Mouse (Mus musculus) midbrain, embryonic 15.5 days (tissue): ENCODE measurements around the gene Gm853. TPM values are rescaled to one million over a fixed set of nuclear protein-coding genes. Genes with fewer than 3 reads are reported as not detected.
"Not testable (repeated sequence)": the region's sequence is repeated elsewhere in the genome, so short reads cannot be mapped to it uniquely, and the experiment has no call there.

Experiments used
- ATAC-seq: fragments of 200-750 bp; cut with Nextera tagmentation; replicated peaks from 2 replicates; pipeline ENCODE4 v1.8.0; 2017; ENCODE audit warnings: moderate TSS enrichment
- H3K27ac ChIP-seq: fragments of 300-500 bp; sonication (generic); 2 replicates; pipeline ENCODE4 v1.5.1; 2015; ENCODE audit warnings: mild to moderate bottlenecking, inconsistent platforms
- H3K27me3 ChIP-seq: fragments of 300-500 bp; sonication (generic); replicated peaks from 2 replicates; pipeline ENCODE4 v1.6.1; 2015; ENCODE audit warnings: inconsistent platforms
- H3K36me3 ChIP-seq: fragments of 300-500 bp; sonication (generic); replicated peaks from 2 replicates; pipeline ENCODE4 v1.6.1; 2015; ENCODE audit warnings: inconsistent platforms
- H3K4me1 ChIP-seq: fragments of 300-500 bp; sonication (generic); 2 replicates; pipeline ENCODE4 v1.6.1; 2015; ENCODE audit warnings: inconsistent platforms
- H3K4me2 ChIP-seq: fragments of 300-500 bp; sonication (generic); 2 replicates; pipeline ENCODE4 v1.6.1; 2015; ENCODE audit warnings: inconsistent platforms, mild to moderate bottlenecking, moderate library complexity
- H3K4me3 ChIP-seq: fragments of 300-500 bp; sonication (generic); 2 replicates; pipeline ENCODE4 v1.5.1; 2015; ENCODE audit warnings: mild to moderate bottlenecking, inconsistent platforms
- H3K9ac ChIP-seq: fragments of 300-500 bp; sonication (generic); 2 replicates; pipeline ENCODE4 v1.6.1; 2015; ENCODE audit warnings: mild to moderate bottlenecking, inconsistent platforms
- H3K9me3 ChIP-seq: fragments of 300-500 bp; sonication (generic); 2 replicates; pipeline ENCODE4 v1.6.1; 2016; ENCODE audit warnings: inconsistent platforms
- WGBS: fragments of 180-500 bp; shearing (Covaris S2); methylation state at CpG from one replicate; pipeline ENCODE4 v1.1.7; 2015; ENCODE audit warnings: mixed read lengths; 5-methylcytosine and 5-hydroxymethylcytosine counted together
- polyA plus RNA-seq: library from polyadenylated mRNA; unstranded; fragments of >200 nt; fragmentation: Nextera tagmentation; extraction: Ambion mirVana; gene quantifications from 2 replicates; pipeline ENCODE4 v1.2.1, GENCODE M21; 2015

The Gm853 gene
- polyA plus RNA-seq, 1 experiment from 2014 or later: 0.06 TPM

DNA sequence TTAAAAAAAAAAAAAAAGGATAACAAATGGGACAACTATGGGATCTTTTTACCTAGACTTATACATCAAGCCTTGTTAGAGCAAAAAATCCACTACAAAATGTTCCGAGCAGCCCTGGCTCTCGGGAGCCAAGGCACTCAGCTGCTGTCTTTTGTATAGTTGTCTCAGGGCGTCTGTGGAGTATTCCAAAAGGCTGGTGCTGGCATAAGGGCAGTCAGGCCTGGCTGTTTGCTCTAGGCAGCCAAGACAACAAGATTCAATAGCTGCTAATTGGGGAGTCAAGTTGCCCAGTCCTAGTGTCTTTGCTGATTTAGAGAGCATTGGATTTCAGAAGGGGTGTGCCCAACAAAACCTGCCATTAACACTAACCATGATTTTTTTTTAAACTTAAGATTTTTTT lies 26.4 kb upstream of the Gm853 start:
- 0 out of 2 replicates have a peak, but pooled peaks cover 5% of the 10 kb centered on the region for H3K36me3 ChIP-seq
- no peaks in the 10 kb centered on the region for H3K4me1 ChIP-seq
- H3K9ac ChIP-seq: no peak overlapping the region
- no peaks in the 10 kb centered on the region for H3K27me3 ChIP-seq
- no peaks in the 10 kb centered on the region for H3K9me3 ChIP-seq
- no peak for ATAC-seq
- 60% methylated on average over 3 of the region's 3 CpGs for WGBS
- no peak overlapping the region for H3K4me3 ChIP-seq
- no peak overlapping the region for H3K4me2 ChIP-seq
- H3K27ac ChIP-seq: no peak overlapping the region

DNA sequence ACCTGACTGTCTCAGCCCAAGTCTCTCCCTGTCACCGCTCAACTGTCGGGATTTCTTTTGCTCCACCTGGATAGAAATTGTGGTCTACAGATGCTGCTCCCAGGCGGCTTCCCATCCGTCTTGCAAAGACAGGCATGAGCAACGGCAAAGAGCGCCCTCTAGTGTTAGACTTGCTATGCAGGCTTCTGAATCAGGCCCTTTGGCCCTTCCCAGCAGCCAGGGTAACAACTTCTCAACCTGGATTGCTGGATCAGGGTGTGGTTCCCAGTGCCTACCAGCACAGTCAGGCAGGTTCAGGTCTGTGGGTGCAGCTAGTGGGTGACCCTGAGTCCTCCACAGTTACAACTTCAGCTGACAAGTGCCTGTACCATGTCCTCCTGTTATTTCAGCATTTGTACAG lies 23.9 kb upstream of the Gm853 start:
- Histone ChIP-seq H3K27ac (no peak overlapping the region), H3K4me2 (no peak overlapping the region), H3K9ac (no peak overlapping the region), H3K36me3 (no peaks in the 10 kb centered on the region), H3K4me1 (no peaks in the 10 kb centered on the region), H3K27me3 (no peaks in the 10 kb centered on the region), H3K9me3 (no peaks in the 10 kb centered on the region), H3K4me3 (no peak overlapping the region)
- ATAC-seq: no peak
- 3% methylated on average over 6 of the region's 6 CpGs for WGBS

DNA sequence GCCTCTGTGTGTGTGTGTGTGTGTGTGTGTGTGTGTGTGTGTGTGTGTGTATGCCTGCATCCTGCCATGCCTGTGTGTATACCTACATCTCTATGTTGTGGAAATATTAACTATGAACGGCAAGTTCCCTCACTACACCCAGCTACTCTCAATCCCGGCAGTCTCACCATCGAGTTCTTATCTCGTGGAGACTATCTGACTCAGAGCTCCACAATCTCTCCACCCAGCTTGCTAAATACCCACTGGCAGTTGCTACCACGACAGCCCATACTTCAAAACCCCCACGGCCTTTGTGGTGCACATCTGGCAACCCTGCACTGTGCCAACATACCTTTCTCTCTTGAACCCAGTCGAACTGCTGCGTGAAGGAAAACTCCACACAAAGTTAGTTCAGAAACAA lies 22.5 kb upstream of the Gm853 start:
- no peaks in the 10 kb centered on the region for H3K9me3 ChIP-seq
- H3K4me1 ChIP-seq: no peaks in the 10 kb centered on the region
- H3K9ac ChIP-seq: no peak overlapping the region
- no peaks in the 10 kb centered on the region for H3K36me3 ChIP-seq
- H3K27me3 ChIP-seq: no peaks in the 10 kb centered on the region
- no peak for ATAC-seq
- H3K4me3 ChIP-seq: no peak overlapping the region
- WGBS: 81% methylated on average over 8 of the region's 8 CpGs
- H3K4me2 ChIP-seq: no peak overlapping the region
- H3K27ac ChIP-seq: no peak overlapping the region

DNA sequence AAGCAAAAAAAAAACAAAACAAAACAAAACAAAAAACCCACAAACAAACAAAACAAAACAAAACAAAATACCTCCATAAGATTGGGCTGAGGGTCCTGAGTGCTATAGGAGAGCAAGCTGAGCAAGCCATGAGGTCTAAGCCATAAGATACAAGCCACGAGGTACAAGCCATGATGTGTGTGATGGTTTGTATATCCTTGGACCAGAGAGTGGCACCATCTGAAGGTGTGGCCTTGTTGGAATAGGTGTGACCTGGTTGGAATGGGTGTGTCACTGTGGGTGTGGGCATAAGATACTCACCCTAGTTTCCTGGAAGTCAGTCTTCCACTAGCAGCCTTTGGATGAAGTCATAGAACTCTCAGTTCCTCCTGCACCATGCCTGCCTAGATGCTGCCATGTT lies 21.4 kb upstream of the Gm853 start:
- not testable (repeated sequence) for H3K4me1 ChIP-seq, H3K36me3 ChIP-seq, ATAC-seq, H3K4me3 ChIP-seq, H3K9me3 ChIP-seq, H3K27me3 ChIP-seq, H3K9ac ChIP-seq, H3K27ac ChIP-seq, H3K4me2 ChIP-seq
- 83% methylated on average over 1 of the region's 1 CpGs for WGBS

DNA sequence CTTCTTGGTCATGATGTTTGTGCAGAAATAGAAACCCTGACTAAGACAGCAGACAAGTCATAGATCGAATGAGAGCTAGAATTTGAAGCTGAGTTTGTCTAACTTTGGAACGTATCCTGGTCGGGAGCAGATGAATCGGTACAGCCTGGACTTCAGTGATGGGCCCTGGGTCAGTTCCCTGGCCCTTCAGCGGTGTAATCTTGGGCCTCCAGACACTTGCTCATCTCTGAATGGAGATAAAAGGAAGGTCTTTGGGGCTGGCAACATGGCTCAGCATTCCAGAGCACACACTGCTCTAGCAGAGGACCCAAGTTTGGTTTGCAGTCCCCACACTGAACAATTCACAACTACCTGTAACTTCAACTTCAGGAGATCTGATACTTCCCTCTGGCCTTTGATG lies 20.8 kb upstream of the Gm853 start:
- Histone ChIP-seq H3K4me2 (no peak overlapping the region), H3K36me3 (no peaks in the 10 kb centered on the region), H3K4me3 (no peak overlapping the region), H3K27me3 (no peaks in the 10 kb centered on the region), H3K4me1 (no peaks in the 10 kb centered on the region), H3K27ac (no peak overlapping the region), H3K9ac (no peak overlapping the region), H3K9me3 (no peaks in the 10 kb centered on the region)
- ATAC-seq: no peak
- WGBS: 86% methylated on average over 5 of the region's 5 CpGs

DNA sequence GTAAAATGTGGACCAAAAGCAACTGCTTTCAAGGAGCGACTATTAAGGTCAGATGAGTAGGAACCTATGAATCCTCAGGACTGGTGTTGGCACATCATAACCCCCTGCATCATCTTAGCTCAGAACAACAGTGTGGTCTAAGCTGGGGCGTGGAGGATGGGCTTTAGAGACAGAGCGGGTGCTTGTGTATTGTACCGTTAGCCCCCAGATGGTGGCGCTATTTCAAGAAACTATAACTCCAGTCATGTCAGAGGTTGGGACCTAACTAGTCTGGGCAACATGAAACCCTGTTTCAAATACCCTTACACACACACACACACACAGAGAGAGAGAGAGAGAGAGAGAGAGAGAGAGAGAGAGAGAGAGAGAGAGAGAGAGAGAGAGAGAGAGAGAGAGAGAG lies 18.5 kb upstream of the Gm853 start:
- H3K9me3 ChIP-seq: no peaks in the 10 kb centered on the region
- no peak overlapping the region for H3K4me2 ChIP-seq
- H3K4me1 ChIP-seq: no peaks in the 10 kb centered on the region
- no peak overlapping the region for H3K27ac ChIP-seq
- no peak overlapping the region for H3K4me3 ChIP-seq
- H3K9ac ChIP-seq: no peak overlapping the region
- WGBS: 30% methylated on average over 5 of the region's 5 CpGs
- H3K27me3 ChIP-seq: no peaks in the 10 kb centered on the region
- no peak for ATAC-seq
- no peaks in the 10 kb centered on the region for H3K36me3 ChIP-seq

DNA sequence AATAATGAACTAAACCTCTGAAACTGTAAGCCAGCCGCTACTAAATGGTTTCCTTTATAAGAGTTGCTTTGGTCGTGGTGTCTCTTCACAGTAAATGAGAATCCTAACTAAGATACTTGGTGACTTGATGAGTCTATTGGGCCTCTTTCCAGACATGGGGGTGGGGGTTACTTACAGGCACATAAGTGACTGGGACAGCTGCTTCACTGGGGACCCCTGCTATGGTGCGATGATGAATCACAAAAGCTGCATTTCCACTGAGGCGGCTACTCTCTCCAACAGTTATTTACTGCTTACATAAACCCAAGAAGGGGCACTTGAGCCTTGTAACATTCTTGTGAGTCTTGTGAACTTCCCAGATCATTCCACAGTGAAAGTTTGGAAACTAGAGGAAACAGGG lies 15.4 kb upstream of the Gm853 start:
- Histone ChIP-seq H3K4me2 (no peak overlapping the region), H3K4me1 (no peaks in the 10 kb centered on the region), H3K9me3 (no peaks in the 10 kb centered on the region), H3K4me3 (no peak overlapping the region), H3K27me3 (no peaks in the 10 kb centered on the region), H3K27ac (no peak overlapping the region), H3K9ac (no peak overlapping the region), H3K36me3 (no peaks in the 10 kb centered on the region)
- 81% methylated on average over 4 of the region's 4 CpGs for WGBS
- no peak for ATAC-seq

DNA sequence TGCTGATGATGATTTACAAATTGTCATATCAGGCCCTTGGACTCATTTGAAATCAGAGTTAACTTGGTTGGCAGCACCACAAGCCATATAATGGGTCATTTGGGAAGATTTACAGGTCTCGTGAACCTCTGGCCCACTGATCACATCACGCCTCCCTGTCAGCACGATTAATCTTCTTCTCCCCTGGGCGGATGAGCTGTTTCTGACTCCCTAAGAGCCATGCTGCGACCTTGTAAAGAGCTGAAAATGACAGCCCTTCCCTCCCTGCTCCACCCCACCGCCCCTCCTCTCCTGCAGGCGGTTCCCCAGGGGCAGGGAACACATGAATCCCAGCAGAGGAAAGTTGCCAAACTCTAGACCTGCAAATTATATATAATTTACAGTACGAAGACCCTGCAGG lies 14.2 kb upstream of the Gm853 start:
- ATAC-seq: no peak
- 62% methylated on average over 8 of the region's 8 CpGs for WGBS
- Histone ChIP-seq H3K4me3 (no peak overlapping the region), H3K9ac (no peak overlapping the region), H3K36me3 (no peaks in the 10 kb centered on the region), H3K4me2 (no peak overlapping the region), H3K27me3 (no peaks in the 10 kb centered on the region), H3K9me3 (no peaks in the 10 kb centered on the region), H3K4me1 (no peaks in the 10 kb centered on the region), H3K27ac (no peak overlapping the region)

DNA sequence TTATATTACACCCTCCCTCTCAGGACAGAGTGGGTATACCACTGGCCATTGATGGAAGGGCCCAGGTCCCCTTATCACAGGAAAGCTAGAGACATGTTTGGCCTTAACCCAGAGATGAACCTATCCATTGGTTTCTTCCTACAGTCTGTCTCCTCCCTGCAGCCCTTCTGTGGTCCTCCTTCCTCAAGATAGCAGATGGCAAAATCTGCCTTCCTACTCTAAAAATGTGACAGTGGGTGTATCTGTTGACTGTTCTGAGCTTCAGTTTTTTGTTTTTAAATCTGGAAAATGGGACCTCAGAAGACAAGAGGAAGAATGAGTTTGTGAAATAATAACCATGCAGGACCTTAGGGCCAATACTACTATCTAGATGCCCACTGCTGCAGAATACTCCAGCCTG lies 1.9 kb upstream of the Gm853 start:
- Histone ChIP-seq H3K27ac (no peak overlapping the region), H3K9me3 (no peaks in the 10 kb centered on the region), H3K4me3 (no peak overlapping the region), H3K27me3 (no peaks in the 10 kb centered on the region), H3K36me3 (no peaks in the 10 kb centered on the region), H3K9ac (no peak overlapping the region), H3K4me1 (no peaks in the 10 kb centered on the region), H3K4me2 (no peak overlapping the region)
- ATAC-seq: no peak

DNA sequence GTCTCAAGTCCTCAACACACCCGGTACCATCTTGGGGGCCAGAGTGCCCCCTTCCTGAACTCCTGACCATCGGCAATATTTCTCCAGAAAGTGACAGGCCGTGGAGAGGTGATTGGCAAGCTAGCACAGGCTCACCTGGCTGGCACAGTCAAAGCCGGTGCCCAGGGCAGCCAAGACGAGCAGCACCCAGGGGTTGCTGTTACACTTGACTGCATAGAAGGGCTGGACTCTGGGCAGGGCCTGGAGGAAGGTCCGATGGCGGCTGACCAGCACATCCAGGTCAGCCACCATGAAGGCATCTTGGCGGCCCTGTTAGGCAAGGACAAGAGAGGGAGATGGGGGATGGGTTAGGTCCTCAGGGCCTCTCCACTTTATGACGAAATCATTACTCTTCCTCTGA lies 2.0 kb downstream of the Gm853 start:
- Histone ChIP-seq H3K27ac (no peak overlapping the region), H3K4me3 (no peak overlapping the region), H3K4me1 (no peaks in the 10 kb centered on the region), H3K36me3 (no peaks in the 10 kb centered on the region), H3K9ac (no peak overlapping the region), H3K9me3 (no peaks in the 10 kb centered on the region), H3K27me3 (no peaks in the 10 kb centered on the region), H3K4me2 (no peak overlapping the region)
- ATAC-seq: no peak
- 83% methylated on average over 9 of the region's 9 CpGs for WGBS

DNA sequence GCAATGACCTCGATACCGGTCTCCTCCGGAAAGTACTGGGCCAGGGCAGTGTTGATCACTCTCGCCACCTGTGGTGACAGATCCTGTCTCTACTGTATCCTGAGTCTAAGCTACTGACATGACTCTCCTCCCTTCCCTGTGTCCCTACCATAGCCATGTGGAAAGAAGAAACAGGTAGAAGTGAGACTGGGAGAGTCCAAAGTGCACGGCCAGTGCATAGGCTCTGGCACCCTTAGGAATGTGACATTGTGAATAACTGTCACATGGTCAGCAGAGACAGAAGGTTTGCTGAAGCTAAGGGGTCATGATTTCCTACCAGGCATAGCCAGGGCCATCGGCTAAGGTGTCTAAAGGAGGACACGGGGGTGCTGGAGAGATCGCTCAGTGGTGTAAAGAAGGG lies 6.8 kb downstream of the Gm853 start:
- ATAC-seq: no peak
- Histone ChIP-seq H3K4me1 (no peaks in the 10 kb centered on the region), H3K4me2 (no peak overlapping the region), H3K27ac (no peak overlapping the region), H3K36me3 (no peaks in the 10 kb centered on the region), H3K27me3 (no peaks in the 10 kb centered on the region), H3K9me3 (no peaks in the 10 kb centered on the region), H3K9ac (no peak overlapping the region), H3K4me3 (no peak overlapping the region)
- WGBS: 91% methylated on average over 8 of the region's 8 CpGs

DNA sequence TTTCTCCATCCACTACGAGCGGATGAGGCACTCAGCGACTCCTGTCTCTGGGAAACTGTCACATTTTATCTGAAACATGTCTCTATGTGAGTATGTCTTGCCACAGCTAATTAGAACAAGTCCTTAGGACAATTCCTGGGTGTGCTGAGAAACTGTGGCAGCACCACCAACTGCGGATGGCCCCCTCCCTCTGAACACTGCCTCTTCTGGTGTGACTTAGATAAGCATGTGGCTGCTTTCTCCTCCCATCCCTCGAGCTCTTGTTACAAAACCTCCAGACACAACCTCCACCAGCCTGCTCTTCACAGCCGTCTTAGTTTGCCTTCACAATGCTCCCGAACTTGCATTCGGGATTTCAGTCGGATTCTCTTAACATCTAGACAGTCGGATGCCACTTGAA lies 8.3 kb downstream of the Gm853 start:
- no peaks in the 10 kb centered on the region for H3K27me3 ChIP-seq
- no peak overlapping the region for H3K4me2 ChIP-seq
- H3K9ac ChIP-seq: no peak overlapping the region
- WGBS: 77% methylated on average over 10 of the region's 10 CpGs
- H3K4me1 ChIP-seq: no peaks in the 10 kb centered on the region
- no peaks in the 10 kb centered on the region for H3K9me3 ChIP-seq
- ATAC-seq: no peak
- no peak overlapping the region for H3K4me3 ChIP-seq
- no peak overlapping the region for H3K27ac ChIP-seq
- H3K36me3 ChIP-seq: no peaks in the 10 kb centered on the region

DNA sequence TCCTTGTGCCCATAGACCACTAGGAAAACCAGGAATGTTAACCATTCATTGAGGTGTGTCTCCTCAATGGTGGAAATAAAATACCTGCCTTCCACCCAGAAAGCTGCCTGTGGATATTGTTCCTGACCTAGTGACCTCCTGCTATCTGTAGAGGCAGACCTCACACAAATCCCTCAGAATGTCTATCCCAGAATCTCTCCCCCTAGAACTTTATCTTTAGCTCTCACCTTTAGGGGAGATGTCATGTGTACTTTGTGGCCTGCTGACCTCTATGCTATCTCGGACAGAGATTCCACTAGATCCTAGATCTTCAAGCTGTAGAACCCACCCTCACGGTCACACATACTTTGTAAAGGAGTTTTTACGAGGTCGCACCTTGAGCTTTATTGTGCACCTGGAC lies 9.0 kb downstream of the Gm853 start:
- H3K4me1 ChIP-seq: no peaks in the 10 kb centered on the region
- no peak overlapping the region for H3K9ac ChIP-seq
- WGBS: 91% methylated on average over 4 of the region's 4 CpGs
- no peak for ATAC-seq
- no peaks in the 10 kb centered on the region for H3K27me3 ChIP-seq
- H3K9me3 ChIP-seq: no peaks in the 10 kb centered on the region
- no peaks in the 10 kb centered on the region for H3K36me3 ChIP-seq
- no peak overlapping the region for H3K4me3 ChIP-seq
- H3K4me2 ChIP-seq: no peak overlapping the region
- H3K27ac ChIP-seq: no peak overlapping the region

DNA sequence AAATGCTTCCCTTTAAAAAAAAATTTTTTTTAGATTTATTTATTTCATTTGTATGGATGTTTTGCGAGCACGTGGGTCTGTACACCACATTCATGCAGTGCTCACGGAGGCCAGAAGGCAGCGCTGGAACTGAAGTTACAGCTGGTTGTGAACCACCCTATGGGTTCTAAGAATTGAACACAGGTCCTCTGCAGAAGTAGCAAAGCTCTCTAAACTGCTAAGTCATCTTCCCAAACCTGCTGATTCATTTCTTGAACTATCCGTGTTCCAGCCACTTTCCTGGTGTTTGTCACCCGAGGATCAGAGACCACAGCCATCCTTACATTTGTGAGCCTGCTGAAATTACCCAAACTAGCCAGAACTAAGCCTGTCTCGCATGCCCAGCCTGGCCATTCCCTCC lies 9.8 kb downstream of the Gm853 start:
- 80% methylated on average over 7 of the region's 7 CpGs for WGBS
- H3K27ac ChIP-seq: no peak overlapping the region
- no peaks in the 10 kb centered on the region for H3K4me1 ChIP-seq
- H3K27me3 ChIP-seq: no peaks in the 10 kb centered on the region
- no peak overlapping the region for H3K4me3 ChIP-seq
- no peak for ATAC-seq
- no peak overlapping the region for H3K9ac ChIP-seq
- no peaks in the 10 kb centered on the region for H3K9me3 ChIP-seq
- no peak overlapping the region for H3K4me2 ChIP-seq
- H3K36me3 ChIP-seq: no peaks in the 10 kb centered on the region
